Mouse (Mus musculus): ENCODE measurements around the gene Pten. TPM values are rescaled to one million over a fixed set of nuclear protein-coding genes. Genes with fewer than 3 reads are reported as not detected.

Gene Pten
- 6.8 and 7.6 TPM in 2 replicates for polyA plus RNA-seq (2016; fragmentation: Nextera tagmentation; extraction: Ambion mirVana)

GRCm38 (mm10) chr19:32756900-32757725 lies at the start of gene Pten:
Gene Pten, plus strand, starts transcription at chr19:32757497.
- H3K4me1 ChIP-seq: peaks cover 41% of the 10 kb centered on the region
- under 1% methylated on average over 77 of the region's 77 CpGs for WGBS
- H3K4me3 ChIP-seq: peak within 1 kb of the TSS; percentile 83
- no peaks in the 10 kb centered on the region for H3K9me3 ChIP-seq (replicated peaks)
- H3K27ac ChIP-seq (replicated peaks): peak within 1 kb of the TSS; percentile 98
- H3K27me3 ChIP-seq (ENCODE audit: low read depth, poor library complexity, severe bottlenecking): peaks cover 18% of the 10 kb centered on the region
- peaks cover 3% of the 10 kb centered on the region; the same call in 1 of the 2 replicates for H3K36me3 ChIP-seq
- DNase-seq (ENCODE audit: low spot score): peak; percentile 99

- H3K27ac ChIP-seq (replicated peaks): no peak overlapping the region
- H3K9me3 ChIP-seq (replicated peaks): no peaks in the 10 kb centered on the region
- H3K27me3 ChIP-seq (ENCODE audit: low read depth, poor library complexity, severe bottlenecking): no peaks in the 10 kb centered on the region
- DNase-seq (ENCODE audit: low spot score): no peak
- 84% methylated on average over 5 of the region's 5 CpGs for whole genome bisulfite sequencing
- H3K4me3 ChIP-seq: no peak overlapping the region
- peaks cover 31% of the 10 kb centered on the region for H3K4me1 ChIP-seq
- H3K36me3 ChIP-seq: peaks cover 37% of the 10 kb centered on the region
Observed at GRCm38 (mm10) chr19:32708996-32709395, 48.3 kb upstream of the Pten start.

GRCm38 (mm10) chr19:32710288-32710687 lies 47.0 kb upstream of the Pten start:
- Histone ChIP-seq H3K36me3 (peaks cover 25% of the 10 kb centered on the region), H3K4me1 (peaks cover 32% of the 10 kb centered on the region), H3K27ac (replicated peaks) (no peak overlapping the region), H3K4me3 (no peak overlapping the region), H3K9me3 (replicated peaks) (no peaks in the 10 kb centered on the region), H3K27me3 (ENCODE audit: low read depth, poor library complexity, severe bottlenecking) (no peaks in the 10 kb centered on the region)
- WGBS: 79% methylated on average over 3 of the region's 3 CpGs
- DNase-seq (ENCODE audit: low spot score): no peak

GRCm38 (mm10) chr19:32711761-32712541 lies 45.3 kb upstream of the Pten start:
- H3K36me3 ChIP-seq: peaks cover 8% of the 10 kb centered on the region
- DNase-seq (ENCODE audit: low spot score): peak; percentile 91
- peak overlapping the region; percentile 97 for H3K27ac ChIP-seq (replicated peaks)
- H3K4me3 ChIP-seq: peak overlapping the region; percentile 91
- H3K9me3 ChIP-seq (replicated peaks): no peaks in the 10 kb centered on the region
- H3K4me1 ChIP-seq: peaks cover 34% of the 10 kb centered on the region
- H3K27me3 ChIP-seq (ENCODE audit: low read depth, poor library complexity, severe bottlenecking): no peaks in the 10 kb centered on the region
- WGBS: under 1% methylated on average over 63 of the region's 63 CpGs

GRCm38 (mm10) chr19:32712588-32713042 lies 44.7 kb upstream of the Pten start:
- Histone ChIP-seq H3K27me3 (ENCODE audit: low read depth, poor library complexity, severe bottlenecking) (no peaks in the 10 kb centered on the region), H3K4me3 (peak overlapping the region; percentile 91), H3K4me1 (peaks cover 34% of the 10 kb centered on the region), H3K9me3 (replicated peaks) (no peaks in the 10 kb centered on the region), H3K36me3 (peaks cover 6% of the 10 kb centered on the region; the same call in 1 of the 2 replicates), H3K27ac (replicated peaks) (peak overlapping the region; percentile 97)
- 0% methylated on average over 11 of the region's 11 CpGs for WGBS
- peak; percentile 80 for DNase-seq (ENCODE audit: low spot score)

GRCm38 (mm10) chr19:32713471-32713870 lies 43.8 kb upstream of the Pten start:
- H3K4me3 ChIP-seq: no peak overlapping the region
- H3K27ac ChIP-seq (replicated peaks): peak overlapping the region; percentile 97; the same call in 1 of the 2 replicates
- WGBS: 68% methylated on average over 3 of the region's 3 CpGs
- H3K36me3 ChIP-seq: peaks cover 6% of the 10 kb centered on the region; the same call in 1 of the 2 replicates
- no peaks in the 10 kb centered on the region for H3K9me3 ChIP-seq (replicated peaks)
- no peak for DNase-seq (ENCODE audit: low spot score)
- peaks cover 34% of the 10 kb centered on the region for H3K4me1 ChIP-seq
- no peaks in the 10 kb centered on the region for H3K27me3 ChIP-seq (ENCODE audit: low read depth, poor library complexity, severe bottlenecking)

GRCm38 (mm10) chr19:32715201-32715600 lies 42.1 kb upstream of the Pten start:
- Histone ChIP-seq H3K4me1 (peaks cover 30% of the 10 kb centered on the region), H3K27ac (replicated peaks) (no peak overlapping the region; the same call in 1 of the 2 replicates), H3K27me3 (ENCODE audit: low read depth, poor library complexity, severe bottlenecking) (no peaks in the 10 kb centered on the region), H3K9me3 (replicated peaks) (no peaks in the 10 kb centered on the region), H3K4me3 (no peak overlapping the region), H3K36me3 (no peaks in the 10 kb centered on the region)
- peak; percentile 72 for DNase-seq (ENCODE audit: low spot score)
- 7% methylated on average over 3 of the region's 3 CpGs for WGBS

- Histone ChIP-seq H3K27me3 (ENCODE audit: low read depth, poor library complexity, severe bottlenecking) (no peaks in the 10 kb centered on the region), H3K36me3 (no peaks in the 10 kb centered on the region), H3K27ac (replicated peaks) (no peak overlapping the region; the same call in 1 of the 2 replicates), H3K4me3 (no peak overlapping the region), H3K9me3 (replicated peaks) (no peaks in the 10 kb centered on the region), H3K4me1 (peaks cover 27% of the 10 kb centered on the region)
- DNase-seq (ENCODE audit: low spot score): no peak
Observed at GRCm38 (mm10) chr19:32715681-32716080, 41.6 kb upstream of the Pten start.

- no peaks in the 10 kb centered on the region for H3K36me3 ChIP-seq
- peaks cover 15% of the 10 kb centered on the region for H3K4me1 ChIP-seq
- no peaks in the 10 kb centered on the region for H3K9me3 ChIP-seq (replicated peaks)
- no peak overlapping the region for H3K27ac ChIP-seq (replicated peaks)
- H3K27me3 ChIP-seq (ENCODE audit: low read depth, poor library complexity, severe bottlenecking): no peaks in the 10 kb centered on the region
- no peak overlapping the region for H3K4me3 ChIP-seq
- DNase-seq (ENCODE audit: low spot score): no peak
- WGBS: 62% methylated on average over 3 of the region's 3 CpGs
Observed at GRCm38 (mm10) chr19:32717590-32717989, 39.7 kb upstream of the Pten start.

GRCm38 (mm10) chr19:32720319-32720718 lies 37.0 kb upstream of the Pten start:
- DNase-seq (ENCODE audit: low spot score): no peak
- H3K9me3 ChIP-seq (replicated peaks): no peaks in the 10 kb centered on the region
- no peak overlapping the region for H3K4me3 ChIP-seq
- no peaks in the 10 kb centered on the region for H3K27me3 ChIP-seq (ENCODE audit: low read depth, poor library complexity, severe bottlenecking)
- H3K36me3 ChIP-seq: no peaks in the 10 kb centered on the region
- H3K4me1 ChIP-seq: peaks cover 21% of the 10 kb centered on the region
- no peak overlapping the region for H3K27ac ChIP-seq (replicated peaks)
- 93% methylated on average over 1 of the region's 1 CpGs for WGBS

GRCm38 (mm10) chr19:32723817-32724216 lies 33.5 kb upstream of the Pten start:
- WGBS: 8% methylated on average over 7 of the region's 7 CpGs
- Histone ChIP-seq H3K9me3 (replicated peaks) (no peaks in the 10 kb centered on the region), H3K27ac (replicated peaks) (peak overlapping the region; percentile 42; the same call in 1 of the 2 replicates), H3K36me3 (no peaks in the 10 kb centered on the region), H3K4me1 (peaks cover 40% of the 10 kb centered on the region), H3K27me3 (ENCODE audit: low read depth, poor library complexity, severe bottlenecking) (peaks cover 22% of the 10 kb centered on the region), H3K4me3 (no peak overlapping the region)
- no peak for DNase-seq (ENCODE audit: low spot score)

- Histone ChIP-seq H3K9me3 (replicated peaks) (no peaks in the 10 kb centered on the region), H3K4me3 (peak overlapping the region; percentile 39), H3K27me3 (ENCODE audit: low read depth, poor library complexity, severe bottlenecking) (peaks cover 28% of the 10 kb centered on the region), H3K27ac (replicated peaks) (peak overlapping the region; percentile 76), H3K36me3 (no peaks in the 10 kb centered on the region), H3K4me1 (peaks cover 40% of the 10 kb centered on the region)
- DNase-seq (ENCODE audit: low spot score): peak; percentile 57
- WGBS: 2% methylated on average over 22 of the region's 22 CpGs
Observed at GRCm38 (mm10) chr19:32726451-32727325, 30.6 kb upstream of the Pten start.

Measured in midbrain, embryonic 10.5 days (tissue).